Mouse (Mus musculus): Measurements from ENCODE around the gene Prss12. TPM values are rescaled to one million over a fixed set of nuclear protein-coding genes. Genes with fewer than 3 reads are reported as not detected.

Gene Prss12
- 0.74 and 0.79 TPM in 2 replicates for polyA plus RNA-seq (2015; fragmentation: Nextera tagmentation; extraction: Ambion mirVana)

- H3K9me3 ChIP-seq (replicated peaks; ENCODE audit: control insufficient read depth, low read length), result no peaks in the 10 kb centered on the region
- peaks cover 37% of the 10 kb centered on the region for H3K27me3 ChIP-seq (ENCODE audit: control insufficient read depth, insufficient read depth, low read depth, low read length)
- no peak within 1 kb of the TSS for H3K27ac ChIP-seq (ENCODE audit: low read length)
- H3K4me1 ChIP-seq (ENCODE audit: control insufficient read depth, low read depth, low read length), result no peaks in the 10 kb centered on the region
- ATAC-seq (ENCODE audit: low read depth), result no peak; the same call in 1 of the 2 replicates
- peak within 1 kb of the TSS; percentile 54 for H3K4me3 ChIP-seq (ENCODE audit: low read depth, low read length)
- peak within 1 kb of the TSS; percentile 72 for H3K4me2 ChIP-seq (ENCODE audit: low read depth, low read length)
- no peaks in the 10 kb centered on the region for H3K36me3 ChIP-seq (ENCODE audit: control insufficient read depth, insufficient read depth)
- no peak within 1 kb of the TSS for H3K9ac ChIP-seq (ENCODE audit: low read depth, low read length)
- under 1% methylated on average over 82 of the region's 84 CpGs for WGBS (ENCODE audit: insufficient replicate concordance)
These were observed at the start of gene Prss12 for GRCm38 (mm10) chr3:123446708-123447537. Gene Prss12, plus strand, starts transcription at chr3:123446913.

- H3K9ac ChIP-seq (ENCODE audit: low read depth, low read length), result no peak overlapping the region
- H3K27ac ChIP-seq (ENCODE audit: low read length), result no peak overlapping the region
- no peaks in the 10 kb centered on the region for H3K36me3 ChIP-seq (ENCODE audit: control insufficient read depth, insufficient read depth)
- no peak overlapping the region for H3K4me3 ChIP-seq (ENCODE audit: low read depth, low read length)
- no peaks in the 10 kb centered on the region for H3K27me3 ChIP-seq (ENCODE audit: control insufficient read depth, insufficient read depth, low read depth, low read length)
- WGBS (ENCODE audit: insufficient replicate concordance), result 62% methylated on average over 9 of the region's 9 CpGs
- H3K4me2 ChIP-seq (ENCODE audit: low read depth, low read length), result no peak overlapping the region
- H3K9me3 ChIP-seq (replicated peaks; ENCODE audit: control insufficient read depth, low read length), result no peaks in the 10 kb centered on the region
- H3K4me1 ChIP-seq (ENCODE audit: control insufficient read depth, low read depth, low read length), result no peaks in the 10 kb centered on the region
- no peak for ATAC-seq (ENCODE audit: low read depth)
These were observed 48.9 kb upstream of the Prss12 start for GRCm38 (mm10) chr3:123397562-123398481.

GRCm38 (mm10) chr3:123404945-123405344 is 41.8 kb upstream of the Prss12 start:
- Histone ChIP-seq H3K4me1 (ENCODE audit: control insufficient read depth, low read depth, low read length) (no peaks in the 10 kb centered on the region), H3K4me3 (ENCODE audit: low read depth, low read length) (no peak overlapping the region), H3K27ac (ENCODE audit: low read length) (no peak overlapping the region), H3K36me3 (ENCODE audit: control insufficient read depth, insufficient read depth) (no peaks in the 10 kb centered on the region), H3K27me3 (ENCODE audit: control insufficient read depth, insufficient read depth, low read depth, low read length) (no peaks in the 10 kb centered on the region), H3K9ac (ENCODE audit: low read depth, low read length) (no peak overlapping the region), H3K4me2 (ENCODE audit: low read depth, low read length) (no peak overlapping the region), H3K9me3 (replicated peaks; ENCODE audit: control insufficient read depth, low read length) (no peaks in the 10 kb centered on the region)
- ATAC-seq (ENCODE audit: low read depth), result peak; percentile 78
- WGBS (ENCODE audit: insufficient replicate concordance), result 30% methylated on average over 3 of the region's 3 CpGs

GRCm38 (mm10) chr3:123411821-123412578 is 34.7 kb upstream of the Prss12 start:
- 60% methylated on average over 6 of the region's 6 CpGs for WGBS (ENCODE audit: insufficient replicate concordance)
- no peaks in the 10 kb centered on the region for H3K9me3 ChIP-seq (replicated peaks; ENCODE audit: control insufficient read depth, low read length)
- H3K4me2 ChIP-seq (ENCODE audit: low read depth, low read length), result no peak overlapping the region
- ATAC-seq (ENCODE audit: low read depth), result no peak
- H3K27ac ChIP-seq (ENCODE audit: low read length), result no peak overlapping the region
- no peaks in the 10 kb centered on the region for H3K36me3 ChIP-seq (ENCODE audit: control insufficient read depth, insufficient read depth)
- no peak overlapping the region for H3K4me3 ChIP-seq (ENCODE audit: low read depth, low read length)
- no peak overlapping the region for H3K9ac ChIP-seq (ENCODE audit: low read depth, low read length)
- H3K4me1 ChIP-seq (ENCODE audit: control insufficient read depth, low read depth, low read length), result no peaks in the 10 kb centered on the region
- no peaks in the 10 kb centered on the region for H3K27me3 ChIP-seq (ENCODE audit: control insufficient read depth, insufficient read depth, low read depth, low read length)

- ATAC-seq (ENCODE audit: low read depth), result no peak
- Histone ChIP-seq H3K4me2 (ENCODE audit: low read depth, low read length) (no peak overlapping the region), H3K36me3 (ENCODE audit: control insufficient read depth, insufficient read depth) (no peaks in the 10 kb centered on the region), H3K27me3 (ENCODE audit: control insufficient read depth, insufficient read depth, low read depth, low read length) (no peaks in the 10 kb centered on the region), H3K4me3 (ENCODE audit: low read depth, low read length) (no peak overlapping the region), H3K9me3 (replicated peaks; ENCODE audit: control insufficient read depth, low read length) (no peaks in the 10 kb centered on the region), H3K4me1 (ENCODE audit: control insufficient read depth, low read depth, low read length) (no peaks in the 10 kb centered on the region), H3K27ac (ENCODE audit: low read length) (no peak overlapping the region), H3K9ac (ENCODE audit: low read depth, low read length) (no peak overlapping the region)
- WGBS (ENCODE audit: insufficient replicate concordance), result 62% methylated on average over 5 of the region's 5 CpGs
These were observed 33.5 kb upstream of the Prss12 start for GRCm38 (mm10) chr3:123413173-123413572.

GRCm38 (mm10) chr3:123425647-123426046 is 21.1 kb upstream of the Prss12 start:
- no peak for ATAC-seq (ENCODE audit: low read depth)
- H3K36me3 ChIP-seq (ENCODE audit: control insufficient read depth, insufficient read depth), result no peaks in the 10 kb centered on the region
- H3K4me1 ChIP-seq (ENCODE audit: control insufficient read depth, low read depth, low read length), result no peaks in the 10 kb centered on the region
- no peak overlapping the region for H3K4me3 ChIP-seq (ENCODE audit: low read depth, low read length)
- 44% methylated on average over 2 of the region's 2 CpGs for WGBS (ENCODE audit: insufficient replicate concordance)
- no peak overlapping the region for H3K9ac ChIP-seq (ENCODE audit: low read depth, low read length)
- H3K27ac ChIP-seq (ENCODE audit: low read length), result no peak overlapping the region
- no peak overlapping the region for H3K4me2 ChIP-seq (ENCODE audit: low read depth, low read length)
- H3K27me3 ChIP-seq (ENCODE audit: control insufficient read depth, insufficient read depth, low read depth, low read length), result no peaks in the 10 kb centered on the region
- H3K9me3 ChIP-seq (replicated peaks; ENCODE audit: control insufficient read depth, low read length), result no peaks in the 10 kb centered on the region

- ATAC-seq (ENCODE audit: low read depth), result no peak
- Histone ChIP-seq H3K4me1 (ENCODE audit: control insufficient read depth, low read depth, low read length) (no peaks in the 10 kb centered on the region; the same call in 1 of the 2 replicates), H3K36me3 (ENCODE audit: control insufficient read depth, insufficient read depth) (no peaks in the 10 kb centered on the region), H3K27ac (ENCODE audit: low read length) (no peak overlapping the region), H3K4me2 (ENCODE audit: low read depth, low read length) (no peak overlapping the region), H3K9me3 (replicated peaks; ENCODE audit: control insufficient read depth, low read length) (no peaks in the 10 kb centered on the region), H3K4me3 (ENCODE audit: low read depth, low read length) (no peak overlapping the region), H3K9ac (ENCODE audit: low read depth, low read length) (no peak overlapping the region), H3K27me3 (ENCODE audit: control insufficient read depth, insufficient read depth, low read depth, low read length) (no peaks in the 10 kb centered on the region)
- WGBS (ENCODE audit: insufficient replicate concordance), result 53% methylated on average over 4 of the region's 4 CpGs
These were observed 18.7 kb upstream of the Prss12 start for GRCm38 (mm10) chr3:123428005-123428404.

- Histone ChIP-seq H3K9me3 (replicated peaks; ENCODE audit: control insufficient read depth, low read length) (no peaks in the 10 kb centered on the region), H3K36me3 (ENCODE audit: control insufficient read depth, insufficient read depth) (no peaks in the 10 kb centered on the region), H3K4me3 (ENCODE audit: low read depth, low read length) (no peak overlapping the region), H3K9ac (ENCODE audit: low read depth, low read length) (no peak overlapping the region), H3K4me2 (ENCODE audit: low read depth, low read length) (no peak overlapping the region), H3K27ac (ENCODE audit: low read length) (no peak overlapping the region), H3K4me1 (ENCODE audit: control insufficient read depth, low read depth, low read length) (no peaks in the 10 kb centered on the region; the same call in 1 of the 2 replicates), H3K27me3 (ENCODE audit: control insufficient read depth, insufficient read depth, low read depth, low read length) (no peaks in the 10 kb centered on the region)
- WGBS (ENCODE audit: insufficient replicate concordance), result 69% methylated on average over 22 of the region's 22 CpGs
- no peak for ATAC-seq (ENCODE audit: low read depth)
These were observed 16.9 kb upstream of the Prss12 start for GRCm38 (mm10) chr3:123429597-123430458.
